Mouse (Mus musculus) mouse trophoblast stem cell (cell line): ENCODE measurements at regions not wholly inside any gene's neighbourhood (a gene's known extent, or its start where the extent isn't known, plus 50 kb on each side); places are given as distances from the start of the nearest gene placed in this dataset.
"Not testable (repeated sequence)": the region's sequence is repeated elsewhere in the genome, so short reads cannot be mapped to it uniquely, and the experiment has no call there.

Experiments
- in situ Hi-C, 2 experiments: fragments of 300-500 bp; cut with MseI, MboI; formaldehyde crosslinking; loops; 2 replicates in 1 of 2; 3 replicates in 1 of 2; pipeline ENCODE4 v1.15.1; 2025

DNA sequence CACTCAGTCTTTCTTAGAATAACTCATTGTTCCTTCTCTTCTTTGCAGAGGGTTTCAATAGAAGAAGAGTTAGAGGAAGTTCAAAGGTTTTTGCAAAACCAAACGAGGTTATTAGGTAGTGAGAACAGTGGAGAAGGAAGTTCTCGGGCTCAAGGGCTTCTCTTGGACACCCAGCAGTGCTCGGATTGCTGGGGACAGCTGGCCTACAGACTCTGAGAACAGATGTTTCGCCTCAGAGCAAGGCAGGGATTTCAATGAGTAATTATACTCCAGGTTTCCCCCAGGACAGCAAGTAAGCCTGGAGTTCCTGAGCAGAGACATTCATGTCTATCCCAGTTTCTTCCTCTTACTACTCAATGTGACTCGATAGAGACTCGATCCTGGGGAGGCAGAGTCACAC is 94.4 kb downstream of the Cd24a start:
- in situ Hi-C loops: no loop called here

DNA sequence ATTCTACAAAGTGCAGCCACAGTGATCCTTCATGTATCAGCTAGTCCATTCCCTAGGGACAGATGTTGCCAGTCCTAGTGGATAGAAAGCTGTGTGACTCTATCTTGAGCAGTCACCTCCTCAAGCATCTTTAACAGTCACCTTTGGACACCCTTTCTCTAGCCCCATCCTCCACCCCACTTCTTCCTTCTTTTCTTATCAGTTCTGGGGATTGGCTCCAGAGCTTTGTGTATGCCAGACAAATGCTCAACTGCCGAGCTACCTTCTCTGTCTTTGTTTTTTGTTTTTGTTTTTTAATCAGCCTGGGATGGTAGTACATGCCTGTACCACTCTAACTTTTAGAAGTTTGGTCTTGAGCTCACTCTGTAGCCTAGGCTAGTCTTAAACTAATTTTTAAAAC is 96.7 kb downstream of the Cd24a start:
- in situ Hi-C loops: no loop called here

DNA sequence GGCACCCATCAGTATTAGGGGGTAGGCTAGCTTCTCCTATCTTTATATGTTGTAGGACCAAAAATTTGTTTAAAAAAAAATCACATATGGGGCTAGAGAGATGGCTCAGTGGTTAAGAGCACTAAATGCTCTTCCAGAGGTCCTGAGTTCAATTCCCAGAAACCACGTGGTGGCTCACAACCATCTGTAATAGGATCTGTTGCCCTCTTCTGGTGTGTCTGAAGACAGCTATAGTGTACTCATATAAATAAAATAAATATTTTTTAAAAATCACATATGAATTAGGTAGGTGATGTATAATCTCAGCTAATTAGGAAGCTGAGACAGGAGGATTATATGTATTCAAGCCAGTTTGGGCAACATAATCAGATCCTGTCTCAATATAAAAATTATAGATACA is 97.4 kb downstream of the Cd24a start:
- in situ Hi-C loops: not testable (repeated sequence)

DNA sequence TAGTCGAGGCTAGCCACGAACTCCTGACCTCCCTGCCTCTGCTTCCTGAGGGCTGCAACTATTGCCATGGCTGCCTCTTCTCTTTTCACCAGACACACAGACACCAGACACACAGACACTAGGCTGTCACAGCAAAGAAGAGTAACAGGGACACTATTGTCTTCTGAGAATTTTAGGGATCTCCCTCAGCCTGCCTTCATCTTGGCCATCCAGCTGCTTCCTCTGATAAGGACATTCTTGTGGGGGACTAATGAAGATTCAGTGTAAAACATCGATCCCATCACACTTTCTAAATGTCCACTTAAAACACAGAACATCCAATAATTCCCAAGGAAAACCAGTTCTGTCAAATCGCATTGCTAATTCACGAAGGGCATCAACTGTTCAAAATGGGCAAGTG is 98.2 kb downstream of the Cd24a start:
- in situ Hi-C loops: no loop called here

DNA sequence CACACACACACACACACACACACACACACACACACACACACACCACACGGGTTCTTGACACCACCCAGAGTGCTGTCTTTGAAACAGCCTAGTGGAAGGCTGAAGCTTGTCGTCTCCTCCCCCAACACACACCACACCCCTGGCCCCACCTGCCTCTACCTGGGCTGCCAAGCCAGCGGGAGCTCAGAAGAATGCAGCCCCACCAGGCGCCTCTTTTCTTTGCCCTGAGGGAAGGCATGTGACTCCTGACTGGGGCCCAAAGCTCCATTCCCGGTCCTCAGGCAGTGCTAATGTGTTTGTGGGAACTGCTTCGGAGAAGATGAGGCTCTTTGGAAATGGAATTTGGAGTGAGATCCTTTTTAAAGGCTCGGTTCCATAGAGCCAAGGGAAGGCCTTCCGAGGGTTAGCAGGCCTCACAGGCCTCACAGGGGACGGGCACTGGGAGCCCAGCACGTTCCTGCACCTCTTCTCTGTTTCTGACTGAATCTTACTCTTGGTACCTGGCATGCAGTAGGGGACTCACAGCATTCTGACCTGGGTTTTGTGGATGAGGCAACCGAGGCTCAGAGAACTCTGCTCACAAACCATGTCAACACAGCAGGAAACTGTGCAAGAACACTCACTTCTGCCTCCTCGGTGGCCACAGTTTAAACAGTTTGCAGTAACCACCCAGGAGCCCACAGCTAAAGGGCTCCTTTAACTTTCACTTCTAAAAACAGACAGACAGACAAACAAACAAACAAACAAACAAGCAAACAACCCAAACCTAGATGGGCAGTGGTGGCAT is 106.4 kb downstream of the Cd24a start:
- in situ Hi-C loops: no loop called here

DNA sequence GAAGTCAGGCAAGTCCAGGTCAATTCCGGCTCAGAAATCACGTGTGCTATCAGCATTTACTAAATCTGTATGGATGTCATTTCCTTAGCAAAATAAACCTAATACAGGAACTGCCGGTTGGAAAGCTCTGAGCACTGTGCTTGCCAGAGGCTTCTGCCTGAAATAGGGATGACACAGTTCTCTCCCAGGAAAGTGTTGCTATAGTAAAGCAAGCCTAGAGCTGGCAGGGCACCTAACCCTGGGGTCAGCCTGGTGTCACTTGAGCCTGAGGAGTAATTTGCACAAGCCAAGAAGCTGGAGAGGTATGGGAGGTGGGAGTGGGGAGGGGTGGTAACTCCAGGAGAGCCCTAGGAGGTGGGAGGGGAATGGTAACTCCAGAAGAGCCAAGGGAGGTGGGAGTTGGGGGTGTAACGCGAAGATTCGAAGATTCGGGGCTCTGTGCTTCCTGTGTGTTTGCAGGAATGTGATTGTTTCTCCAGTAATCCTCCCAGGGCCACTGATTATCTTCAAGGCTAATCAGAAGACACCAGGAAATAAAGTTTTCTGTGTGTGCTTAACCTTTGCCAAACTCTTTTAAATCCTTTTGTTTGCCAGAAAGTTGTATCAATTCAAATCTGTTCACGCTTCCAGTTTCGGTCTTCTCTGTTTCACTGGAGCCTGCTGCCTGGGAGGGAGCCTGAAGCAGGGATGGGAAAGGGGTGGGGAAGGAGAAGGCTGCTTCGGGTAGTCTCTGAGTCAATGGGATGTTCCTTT is 111.3 kb downstream of the Cd24a start:
- in situ Hi-C loops: no loop called here

DNA sequence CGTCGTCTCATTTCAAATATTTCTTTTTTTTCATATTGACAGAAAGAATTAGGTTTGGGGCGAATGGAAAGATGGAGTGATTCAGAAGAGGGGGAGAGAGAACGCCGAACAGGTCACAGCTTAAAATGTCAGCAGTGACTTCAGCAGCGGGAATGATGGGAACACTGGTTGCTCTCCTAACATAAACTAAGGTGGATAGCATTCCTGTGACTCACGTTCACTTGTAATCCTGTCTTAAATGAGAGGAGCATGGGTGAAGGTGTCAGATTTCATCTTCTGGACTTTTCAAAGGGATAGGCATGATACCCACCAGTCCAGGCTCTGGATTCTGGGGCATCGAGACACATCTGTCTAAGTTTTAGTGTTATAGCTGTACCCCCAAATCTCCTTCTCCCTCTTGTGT is 111.8 kb downstream of the Cd24a start:
- in situ Hi-C loops: no loop called here

DNA sequence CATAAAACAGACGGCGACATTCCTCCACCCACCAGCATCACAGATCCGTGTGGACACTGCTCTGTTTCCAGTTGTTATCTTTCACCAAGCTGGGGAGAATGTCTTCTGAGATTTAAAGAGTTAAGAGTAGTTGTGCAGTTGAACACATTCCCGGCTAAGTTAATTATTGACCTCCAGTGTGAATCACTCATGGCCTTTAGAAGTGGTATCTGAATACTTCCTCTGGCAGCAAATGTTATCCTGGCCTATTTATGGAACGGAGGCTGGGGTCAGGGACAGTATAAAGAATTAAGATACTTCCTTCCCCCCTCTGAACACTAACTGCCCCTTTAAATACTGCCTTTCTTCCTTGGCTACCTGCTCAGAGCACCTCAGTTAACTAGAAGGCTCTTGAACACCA is 115.9 kb downstream of the Cd24a start:
- in situ Hi-C loops: no loop called here

DNA sequence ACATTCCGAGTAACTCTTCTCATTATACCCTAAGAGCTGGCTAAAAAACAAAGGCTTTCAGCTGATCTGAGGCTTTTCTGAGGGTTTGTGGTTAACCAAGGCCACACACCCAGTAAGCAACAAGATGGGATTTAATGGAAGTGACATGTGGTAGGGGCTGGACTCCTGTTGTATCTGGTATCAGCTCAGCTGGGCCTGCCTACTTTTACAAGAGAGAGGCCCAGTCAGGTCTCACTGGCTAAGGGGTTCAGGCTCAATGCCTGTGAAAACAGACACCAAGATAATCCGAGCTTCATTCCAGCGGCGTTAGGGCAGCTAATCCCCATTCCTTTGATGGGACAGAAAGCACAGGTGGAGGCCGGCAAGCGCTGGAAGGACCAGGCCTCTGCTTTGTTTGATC is 116.4 kb downstream of the Cd24a start:
- in situ Hi-C loops: no loop called here

DNA sequence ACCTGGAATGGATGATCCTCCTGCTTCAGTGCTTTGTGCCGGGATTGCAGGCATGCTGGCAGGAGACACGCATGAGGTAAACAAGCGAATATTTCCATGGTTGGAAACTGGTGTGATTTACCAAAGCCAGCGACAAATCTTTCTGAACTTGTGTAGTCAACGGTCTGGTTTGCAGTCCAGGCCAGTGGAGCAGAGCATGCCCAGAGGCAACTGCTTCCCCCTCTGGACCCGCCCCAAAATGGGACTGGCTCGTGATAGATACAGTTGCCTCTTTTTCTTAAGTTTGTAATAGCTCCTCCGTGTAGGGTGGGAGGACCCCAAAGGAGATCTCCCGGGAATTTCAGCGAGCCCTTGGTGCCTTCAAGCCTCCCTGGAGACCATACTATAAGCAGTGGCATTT is 117.4 kb downstream of the Cd24a start:
- in situ Hi-C loops: no loop called here

DNA sequence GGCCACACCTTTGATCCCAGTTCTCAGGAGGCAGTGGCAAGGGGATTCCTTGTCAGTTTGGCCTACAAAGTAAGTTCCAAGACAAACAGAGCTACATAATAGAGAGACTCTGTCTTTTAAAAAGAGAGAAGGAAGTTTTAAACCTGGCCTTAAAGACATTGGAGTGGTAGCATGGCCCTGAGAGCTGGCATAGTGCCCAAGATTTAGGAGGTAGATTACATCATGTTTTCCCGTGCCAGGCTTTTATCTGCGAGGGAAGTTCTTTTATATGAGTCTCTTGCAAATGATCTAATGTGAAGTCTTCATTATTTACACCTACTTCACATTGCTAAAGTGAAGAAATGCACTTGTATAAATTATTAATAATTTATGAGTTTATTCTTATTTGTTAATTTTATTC is 119.8 kb downstream of the Cd24a start:
- in situ Hi-C loops: no loop called here

DNA sequence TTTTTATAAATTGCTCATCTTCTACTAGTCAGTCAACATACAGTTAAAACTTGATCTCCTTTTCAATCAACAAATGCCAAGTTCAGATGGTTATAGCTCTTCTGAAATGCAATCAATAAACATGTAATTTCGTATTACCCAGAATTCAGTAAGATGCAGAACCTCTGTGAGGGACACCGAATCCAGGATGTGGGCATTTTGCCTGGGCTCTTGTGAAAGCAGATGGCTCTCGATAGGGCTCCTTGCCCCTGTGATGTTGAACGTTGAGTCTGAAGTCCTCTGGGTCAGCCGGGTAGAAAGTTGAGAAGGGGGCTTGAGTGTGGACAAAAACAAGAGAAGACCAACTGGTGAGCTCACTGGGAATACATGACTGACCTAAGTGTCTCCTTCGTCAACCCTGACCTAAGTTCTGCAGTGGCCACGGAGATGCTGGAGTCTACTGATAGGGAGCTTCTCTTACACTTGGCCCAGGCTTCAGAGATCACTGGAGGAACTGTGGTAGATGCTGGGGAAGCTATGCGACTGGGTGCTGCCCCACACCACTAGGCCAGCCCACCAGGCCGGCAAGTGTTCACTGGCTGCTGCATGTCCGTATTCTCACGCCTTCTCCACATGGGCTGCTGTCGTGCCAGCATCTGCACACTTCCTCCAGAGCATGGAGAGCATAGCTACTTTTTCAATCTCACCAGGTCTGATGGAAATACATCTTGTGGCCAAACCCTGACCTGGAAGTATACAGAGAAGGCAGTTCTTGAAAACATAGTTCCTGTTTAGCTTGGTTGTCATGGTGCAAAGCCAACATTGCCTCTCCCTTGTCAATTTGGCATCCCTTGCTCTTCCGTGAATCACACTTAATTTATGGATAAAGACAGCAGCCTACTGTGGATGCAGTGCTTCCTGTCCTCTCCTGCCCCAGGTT is 122.5 kb downstream of the Cd24a start:
- in situ Hi-C loops: no loop called here

DNA sequence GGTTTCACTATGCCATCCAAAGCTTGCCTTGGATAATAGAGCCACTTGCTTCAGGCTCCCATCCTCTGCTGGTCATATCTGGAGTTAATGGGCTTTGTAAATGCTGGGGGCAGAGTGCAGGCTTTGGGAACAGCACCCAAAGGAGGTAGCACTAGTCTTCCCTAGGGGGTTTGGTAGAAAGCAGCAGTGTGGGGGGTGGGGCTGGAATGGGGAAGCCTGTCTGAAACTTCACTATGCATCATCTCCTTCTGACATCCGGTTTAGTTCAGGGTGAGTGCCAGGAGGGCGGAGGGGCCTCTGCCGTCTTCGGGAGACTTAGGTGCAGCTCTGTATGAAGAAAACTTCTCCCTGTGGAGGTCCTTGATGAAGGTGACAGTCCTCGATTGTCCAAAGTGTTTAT is 124.8 kb downstream of the Cd24a start:
- in situ Hi-C loops: no loop called here

DNA sequence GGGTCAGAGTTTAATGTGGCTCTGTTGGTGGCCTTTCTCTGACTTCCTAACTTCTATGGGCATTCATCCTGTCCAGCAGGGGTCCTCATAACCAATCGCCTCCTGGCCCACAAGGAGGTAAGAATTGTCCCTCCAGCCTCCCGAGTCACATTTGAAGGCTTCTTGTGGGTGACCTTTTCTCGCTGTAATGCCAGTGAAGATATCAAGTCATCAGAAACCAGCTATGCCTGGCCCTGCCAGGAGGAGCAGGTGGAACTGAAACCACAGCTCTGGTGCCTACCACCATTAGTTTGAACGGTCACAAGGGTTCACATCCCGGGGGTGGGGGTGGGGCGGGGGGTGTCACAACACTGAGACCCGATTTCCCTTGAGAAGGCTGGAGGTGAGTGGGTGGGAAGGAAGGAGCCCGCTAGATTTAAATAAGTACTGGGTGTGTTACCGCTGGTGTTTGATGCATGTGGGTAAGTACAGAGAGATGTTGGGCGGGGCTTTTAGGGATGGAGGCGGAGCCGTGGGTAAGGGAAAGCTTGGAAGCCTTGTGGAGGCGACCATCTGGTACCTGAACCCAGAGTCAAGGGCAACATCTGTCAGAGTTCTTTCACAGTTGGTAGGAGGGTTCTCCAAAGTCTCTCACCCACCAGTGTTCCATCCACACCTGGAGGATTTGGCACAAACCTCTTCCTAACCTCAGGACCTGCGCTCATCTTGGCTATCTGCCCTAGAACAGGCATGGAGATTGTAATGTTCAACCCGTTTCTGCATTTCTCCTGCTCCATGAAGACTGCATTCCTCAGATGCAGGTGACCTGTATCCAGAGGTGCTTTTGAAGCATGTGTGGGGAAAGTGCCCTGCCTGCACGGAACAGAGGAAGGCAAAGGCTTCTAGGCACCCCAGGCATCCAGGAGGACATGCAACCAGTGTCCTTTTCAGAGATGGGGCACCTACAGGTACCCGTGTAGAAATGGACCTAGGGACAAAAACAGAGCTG is 128.2 kb downstream of the Cd24a start:
- in situ Hi-C loops: no loop called here

DNA sequence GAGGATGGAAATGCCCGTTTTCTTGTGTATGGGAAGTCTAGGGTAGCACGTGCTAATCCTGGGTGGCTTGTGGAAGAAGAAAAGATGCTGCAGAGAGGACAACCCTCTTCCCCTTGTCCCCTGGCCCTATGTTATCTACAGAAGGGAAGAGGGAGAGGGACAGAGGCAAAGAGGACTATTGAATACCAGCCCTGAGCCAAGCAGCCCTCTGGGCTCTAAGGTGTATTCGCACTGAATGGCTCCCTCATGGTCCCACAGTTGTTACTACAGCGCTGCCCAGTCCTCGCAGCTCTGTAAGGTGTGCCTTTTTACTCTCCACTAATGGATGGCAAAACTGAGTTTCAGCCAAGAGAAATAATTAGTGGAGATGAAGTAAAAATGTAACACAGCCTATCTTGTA is 128.9 kb downstream of the Cd24a start:
- in situ Hi-C loops: no loop called here

DNA sequence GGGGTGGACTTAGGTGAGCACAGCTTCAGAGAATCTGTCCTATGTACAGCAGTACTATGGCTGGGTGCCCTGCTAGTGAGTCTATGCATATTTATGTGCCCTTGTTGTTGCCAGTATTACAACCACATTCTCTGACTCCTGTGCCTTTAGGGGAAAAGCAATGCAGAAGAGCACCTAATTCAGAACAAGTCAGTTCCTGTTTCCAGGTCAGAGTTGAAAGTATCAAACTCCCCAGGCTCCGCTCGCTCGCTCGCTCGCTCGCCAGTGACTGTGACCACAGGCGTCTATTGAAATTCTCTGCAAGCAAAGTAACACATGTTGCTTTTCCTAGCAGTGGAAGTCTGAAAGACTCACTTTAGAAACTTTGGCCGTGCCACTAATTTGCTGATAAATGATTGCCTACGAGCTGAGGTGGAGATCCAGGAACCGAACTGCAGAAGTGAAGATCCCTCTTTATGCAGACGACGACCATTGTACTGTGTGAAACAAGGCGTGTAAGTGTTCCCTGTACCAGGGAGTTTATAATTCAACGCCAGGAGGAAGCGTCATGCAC is 129.8 kb downstream of the Cd24a start:
- in situ Hi-C loops: no loop called here

DNA sequence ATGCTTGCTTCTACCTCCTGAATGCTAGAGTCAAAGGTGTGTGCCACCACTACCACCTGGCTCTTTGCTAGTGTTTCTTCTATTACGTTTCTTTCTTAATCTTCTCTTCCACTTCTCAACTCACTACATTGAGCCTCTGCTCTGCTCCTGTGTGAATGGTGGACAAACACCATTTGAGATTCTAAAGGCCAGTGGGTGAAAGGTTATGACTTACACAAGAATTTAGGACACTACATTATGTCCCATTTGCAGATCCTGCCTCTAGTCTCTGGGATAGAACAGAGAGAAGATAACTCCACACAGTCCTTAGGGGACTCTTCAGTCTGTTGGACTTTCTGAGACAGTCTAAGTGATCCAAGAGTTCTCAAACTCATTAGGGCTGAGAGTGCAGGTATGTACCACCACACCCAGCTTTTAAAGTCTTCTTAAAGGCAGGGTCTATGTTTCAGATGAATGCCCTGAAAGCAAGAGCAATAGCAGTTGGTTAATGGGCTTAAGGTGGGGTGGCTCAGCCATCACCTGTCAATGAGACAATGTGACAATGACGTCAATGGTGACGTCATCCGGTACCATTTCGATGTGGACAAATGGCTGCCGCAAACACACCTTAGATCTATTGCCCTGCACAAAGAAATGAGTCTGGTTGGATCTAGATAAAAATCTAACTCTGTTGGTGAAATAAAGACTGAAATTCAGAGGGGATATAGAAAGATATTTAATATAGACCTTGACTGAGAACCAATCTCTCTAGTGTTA is 131.4 kb downstream of the Cd24a start:
- in situ Hi-C loops: no loop called here

DNA sequence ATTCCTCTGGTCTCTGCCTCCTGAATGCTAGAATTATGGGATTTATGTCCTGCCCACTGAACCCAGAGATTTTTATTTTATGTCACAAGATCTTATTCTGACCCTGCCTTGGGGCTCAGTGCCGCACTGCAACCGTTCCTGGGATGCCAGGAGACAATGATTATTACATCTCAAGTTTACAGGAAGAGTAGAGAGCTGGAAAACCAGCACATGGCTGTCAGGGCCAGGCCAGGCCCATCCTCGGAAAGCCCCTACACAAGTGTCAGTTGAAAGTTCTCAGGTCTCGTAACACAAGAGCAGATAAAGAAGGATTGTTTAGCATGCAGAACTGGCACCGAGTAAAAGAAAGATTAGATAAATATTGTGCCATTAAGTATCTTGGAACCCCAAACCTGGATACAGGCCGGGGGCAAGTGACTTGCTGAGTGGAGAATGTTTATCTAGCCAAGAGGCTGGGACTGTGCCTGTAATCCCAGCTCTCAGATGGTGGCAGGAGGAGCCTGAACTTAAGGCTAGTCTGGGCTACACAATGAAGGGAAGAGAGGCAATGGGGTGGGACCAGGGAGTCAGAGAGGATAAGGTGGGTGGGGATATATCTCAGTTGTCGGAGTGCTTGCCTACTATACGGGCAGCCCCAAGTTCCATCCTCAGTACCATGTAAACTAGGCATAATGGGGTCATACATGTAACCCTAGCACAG is 132.3 kb downstream of the Cd24a start:
- in situ Hi-C loops: no loop called here

DNA sequence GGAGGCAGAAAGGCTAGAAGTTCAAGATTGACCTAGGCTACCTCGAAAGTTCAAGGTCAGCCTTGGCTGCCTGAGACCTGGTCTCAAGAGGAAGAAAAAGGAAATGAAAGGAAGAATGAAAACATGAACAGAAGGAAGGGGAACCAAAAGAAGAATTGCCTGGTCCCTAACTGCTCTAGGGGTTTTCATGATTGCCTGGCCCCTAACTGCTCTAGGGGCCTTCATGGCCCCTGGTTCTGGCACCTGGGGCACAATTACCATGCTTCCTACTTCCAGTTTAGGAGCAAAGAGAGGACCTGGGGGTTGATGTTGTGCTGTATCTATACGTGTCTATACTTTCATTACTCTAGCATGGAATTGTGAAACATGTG is 132.8 kb downstream of the Cd24a start:
- in situ Hi-C loops: no loop called here
